Mouse (Mus musculus): ENCODE measurements at regions not wholly inside any gene's neighbourhood (a gene's known extent, or its start where the extent isn't known, plus 50 kb on each side); places are given as distances from the start of the nearest gene placed in this dataset.

DNA sequence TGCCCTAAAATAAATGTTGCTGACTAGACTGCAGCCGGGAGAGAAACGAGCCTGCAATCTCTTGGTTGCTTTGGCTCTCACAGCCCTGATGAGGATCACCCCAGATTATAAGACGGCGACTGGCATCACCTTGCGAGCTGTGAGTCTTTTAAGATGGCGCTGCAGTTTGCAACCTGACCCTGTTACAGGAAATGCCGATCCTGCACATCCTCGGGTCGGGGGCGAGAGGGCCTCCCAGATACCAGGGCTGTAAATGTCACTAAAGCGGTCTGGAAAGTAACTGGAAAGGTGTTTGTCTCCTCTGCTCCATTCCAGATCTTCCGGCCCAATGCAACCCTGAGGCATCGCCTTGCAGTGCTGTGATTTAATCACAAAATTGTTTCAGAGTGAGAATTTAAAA, 53.4 kb downstream of the Cartpt start:
- ATAC-seq (replicated peaks in 1 of 2; ENCODE audit: insufficient read depth in 1 of 2, low FRiP score in 2 of 2, low TSS enrichment in 1 of 2, low read depth in 1 of 2, poor library complexity in 2 of 2, severe bottlenecking in 2 of 2) = no peak

DNA sequence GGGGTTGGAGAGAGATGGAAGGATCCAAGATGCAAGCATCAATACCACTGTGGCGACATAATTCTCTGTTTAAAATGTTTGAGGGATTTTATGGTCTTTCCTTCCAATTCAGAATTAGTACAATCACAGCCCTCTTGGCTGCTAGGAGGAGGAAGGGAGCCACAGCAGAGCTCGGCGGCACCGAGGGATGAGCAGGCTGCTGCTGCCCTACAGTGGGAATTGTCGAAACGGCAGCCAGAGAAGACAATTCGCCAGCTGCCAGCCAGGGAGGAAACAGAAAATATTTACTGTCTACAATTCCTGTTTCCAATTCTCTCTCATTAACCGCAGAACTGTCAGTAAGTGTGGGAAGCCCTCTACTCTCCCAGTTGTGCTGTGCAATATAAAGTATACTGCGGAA, 58.3 kb downstream of the Cartpt start:
- ATAC-seq (replicated peaks in 1 of 2; ENCODE audit: insufficient read depth in 1 of 2, low FRiP score in 2 of 2, low TSS enrichment in 1 of 2, low read depth in 1 of 2, poor library complexity in 2 of 2, severe bottlenecking in 2 of 2) = no peak

GRCm38 (mm10) chr13:99839446-99839845, 61.4 kb downstream of the Cartpt start:
- ATAC-seq (replicated peaks in 1 of 2; ENCODE audit: insufficient read depth in 1 of 2, low FRiP score in 2 of 2, low TSS enrichment in 1 of 2, low read depth in 1 of 2, poor library complexity in 2 of 2, severe bottlenecking in 2 of 2) = no peak

- no peak for ATAC-seq (replicated peaks in 1 of 2; ENCODE audit: insufficient read depth in 1 of 2, low FRiP score in 2 of 2, low TSS enrichment in 1 of 2, low read depth in 1 of 2, poor library complexity in 2 of 2, severe bottlenecking in 2 of 2)
Observed at GRCm38 (mm10) chr13:99837772-99838425, 63.0 kb downstream of the Cartpt start.

DNA sequence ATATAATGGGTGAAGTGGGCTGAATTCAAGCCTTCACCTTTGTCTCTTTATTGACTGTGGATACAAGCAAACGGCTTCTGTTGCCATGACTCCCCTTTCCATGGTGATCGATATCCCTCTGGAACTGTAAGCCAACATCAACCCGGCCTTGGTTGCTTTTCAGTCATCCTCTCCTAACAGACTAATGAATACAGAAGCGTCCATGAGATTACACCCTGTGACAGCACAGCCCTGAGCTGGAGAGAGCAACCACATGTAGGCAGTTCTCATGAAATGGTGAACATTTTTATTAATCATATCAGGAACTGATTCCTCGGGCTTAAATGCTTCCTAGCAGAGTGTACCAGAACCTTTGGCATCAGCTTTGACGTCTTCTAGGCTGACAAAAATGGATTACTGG, 63.7 kb downstream of the Cartpt start:
- no peak for ATAC-seq (replicated peaks in 1 of 2; ENCODE audit: insufficient read depth in 1 of 2, low FRiP score in 2 of 2, low TSS enrichment in 1 of 2, low read depth in 1 of 2, poor library complexity in 2 of 2, severe bottlenecking in 2 of 2)

- ATAC-seq (replicated peaks in 1 of 2; ENCODE audit: insufficient read depth in 1 of 2, low FRiP score in 2 of 2, low TSS enrichment in 1 of 2, low read depth in 1 of 2, poor library complexity in 2 of 2, severe bottlenecking in 2 of 2) = no peak
Observed at GRCm38 (mm10) chr13:99836586-99836985, 64.3 kb downstream of the Cartpt start.

- ATAC-seq (replicated peaks in 1 of 2; ENCODE audit: insufficient read depth in 1 of 2, low FRiP score in 2 of 2, low TSS enrichment in 1 of 2, low read depth in 1 of 2, poor library complexity in 2 of 2, severe bottlenecking in 2 of 2) = no peak
Observed at GRCm38 (mm10) chr13:99835518-99835917, 65.4 kb downstream of the Cartpt start.

DNA sequence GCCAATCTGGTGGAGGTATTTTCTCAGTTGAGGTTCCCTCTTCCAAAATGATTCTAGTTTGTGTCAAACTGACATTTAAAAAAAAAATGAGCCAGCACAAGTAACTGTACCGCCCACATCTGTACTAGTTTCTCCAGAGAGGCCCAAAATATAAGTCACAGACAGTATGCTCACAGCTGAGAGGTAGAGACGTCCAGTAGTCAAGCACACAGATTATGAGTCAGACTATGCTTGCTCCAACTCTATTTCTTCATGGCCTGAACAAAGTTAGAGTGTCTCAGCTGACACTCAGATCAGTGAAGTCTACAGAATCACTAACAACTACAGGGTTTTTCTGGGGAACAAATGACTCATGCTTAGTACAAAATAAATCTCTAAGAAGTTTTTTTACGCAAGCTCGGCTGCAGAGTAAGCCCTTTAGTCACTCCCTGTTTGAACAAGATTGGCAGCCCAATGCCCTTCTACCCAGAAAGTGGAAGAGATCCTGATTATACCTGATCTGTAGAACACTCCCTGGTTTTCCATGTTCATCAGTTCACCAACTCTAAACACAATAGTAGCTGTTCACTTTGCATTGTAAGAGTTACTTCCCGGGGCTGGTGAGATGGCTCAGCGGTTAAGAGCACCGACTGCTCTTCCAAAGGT, 70.7 kb downstream of the Cartpt start:
- no peak for ATAC-seq (replicated peaks in 1 of 2; ENCODE audit: insufficient read depth in 1 of 2, low FRiP score in 2 of 2, low TSS enrichment in 1 of 2, low read depth in 1 of 2, poor library complexity in 2 of 2, severe bottlenecking in 2 of 2)

DNA sequence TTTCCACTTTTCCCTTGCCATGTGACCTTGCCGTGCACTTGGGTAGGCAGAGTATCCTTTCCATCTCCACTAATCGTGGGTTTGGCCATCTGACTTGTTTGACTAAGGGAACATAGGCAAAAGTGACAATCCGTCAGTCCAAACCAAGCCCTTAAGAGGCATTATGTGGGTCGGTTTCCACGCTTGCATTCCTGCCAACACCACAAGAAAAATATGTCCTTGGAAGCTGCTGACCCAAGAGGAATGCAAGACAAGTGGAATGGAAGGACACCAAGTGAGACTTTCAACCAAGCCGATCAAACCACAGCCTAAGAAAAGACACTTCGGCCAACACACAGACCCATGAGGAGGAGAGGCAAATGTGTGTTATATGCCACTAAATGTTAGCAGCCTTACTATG, 73.3 kb downstream of the Cartpt start:
- no peak for ATAC-seq (replicated peaks in 1 of 2; ENCODE audit: insufficient read depth in 1 of 2, low FRiP score in 2 of 2, low TSS enrichment in 1 of 2, low read depth in 1 of 2, poor library complexity in 2 of 2, severe bottlenecking in 2 of 2)

DNA sequence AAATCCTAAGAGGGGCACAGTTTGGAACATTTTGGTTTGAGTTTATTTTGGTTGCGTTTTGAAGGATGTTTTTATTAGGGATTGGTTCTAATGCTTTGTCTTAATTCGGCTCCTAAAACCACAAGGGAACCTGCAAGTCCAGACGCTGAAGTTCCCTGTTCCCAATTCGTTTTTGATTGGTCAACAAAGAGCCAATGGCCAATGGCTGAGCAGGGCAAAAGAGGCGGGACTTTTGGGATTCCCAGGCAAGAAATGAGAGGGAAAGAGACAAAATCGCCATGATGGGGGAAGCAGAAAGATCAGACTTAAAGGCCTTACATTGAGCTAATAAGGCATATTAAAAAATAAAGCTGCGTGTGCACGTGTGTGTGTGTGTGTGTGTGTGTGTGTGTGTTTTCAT, 76.3 kb downstream of the Cartpt start:
- ATAC-seq (replicated peaks in 1 of 2; ENCODE audit: insufficient read depth in 1 of 2, low FRiP score in 2 of 2, low TSS enrichment in 1 of 2, low read depth in 1 of 2, poor library complexity in 2 of 2, severe bottlenecking in 2 of 2) = no peak

- no peak for ATAC-seq (replicated peaks in 1 of 2; ENCODE audit: insufficient read depth in 1 of 2, low FRiP score in 2 of 2, low TSS enrichment in 1 of 2, low read depth in 1 of 2, poor library complexity in 2 of 2, severe bottlenecking in 2 of 2)
Observed at GRCm38 (mm10) chr13:99816666-99817065, 84.2 kb downstream of the Cartpt start.

DNA sequence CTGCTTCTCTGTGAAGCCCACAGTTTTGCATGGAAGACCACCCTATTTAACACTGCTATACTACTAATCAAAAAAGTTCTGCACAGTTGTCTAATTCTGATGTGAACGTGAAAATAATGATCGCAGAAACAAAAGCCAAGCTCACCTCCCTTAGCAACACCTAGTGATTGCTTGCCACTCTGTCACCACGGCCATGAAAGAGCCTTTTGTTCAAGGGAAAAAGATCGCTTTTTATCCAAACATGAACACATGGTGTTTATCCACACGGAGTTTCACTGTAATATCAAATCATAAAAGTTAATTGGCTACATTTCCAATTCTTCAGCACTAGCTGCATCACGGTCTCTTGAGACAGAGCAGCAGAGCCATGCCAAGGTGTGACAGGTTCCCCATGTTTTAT, 85.1 kb downstream of the Cartpt start:
- ATAC-seq (replicated peaks in 1 of 2; ENCODE audit: insufficient read depth in 1 of 2, low FRiP score in 2 of 2, low TSS enrichment in 1 of 2, low read depth in 1 of 2, poor library complexity in 2 of 2, severe bottlenecking in 2 of 2) = no peak

- no peak for ATAC-seq (replicated peaks in 1 of 2; ENCODE audit: insufficient read depth in 1 of 2, low FRiP score in 2 of 2, low TSS enrichment in 1 of 2, low read depth in 1 of 2, poor library complexity in 2 of 2, severe bottlenecking in 2 of 2)
Observed at GRCm38 (mm10) chr13:99814801-99815200, 86.1 kb downstream of the Cartpt start.

- no peak for ATAC-seq (replicated peaks in 1 of 2; ENCODE audit: insufficient read depth in 1 of 2, low FRiP score in 2 of 2, low TSS enrichment in 1 of 2, low read depth in 1 of 2, poor library complexity in 2 of 2, severe bottlenecking in 2 of 2)
Observed at GRCm38 (mm10) chr13:99814033-99814556, 86.8 kb downstream of the Cartpt start.

- no peak for ATAC-seq (replicated peaks in 1 of 2; ENCODE audit: insufficient read depth in 1 of 2, low FRiP score in 2 of 2, low TSS enrichment in 1 of 2, low read depth in 1 of 2, poor library complexity in 2 of 2, severe bottlenecking in 2 of 2)
Observed at GRCm38 (mm10) chr13:99794448-99794847, 106.4 kb downstream of the Cartpt start.

DNA sequence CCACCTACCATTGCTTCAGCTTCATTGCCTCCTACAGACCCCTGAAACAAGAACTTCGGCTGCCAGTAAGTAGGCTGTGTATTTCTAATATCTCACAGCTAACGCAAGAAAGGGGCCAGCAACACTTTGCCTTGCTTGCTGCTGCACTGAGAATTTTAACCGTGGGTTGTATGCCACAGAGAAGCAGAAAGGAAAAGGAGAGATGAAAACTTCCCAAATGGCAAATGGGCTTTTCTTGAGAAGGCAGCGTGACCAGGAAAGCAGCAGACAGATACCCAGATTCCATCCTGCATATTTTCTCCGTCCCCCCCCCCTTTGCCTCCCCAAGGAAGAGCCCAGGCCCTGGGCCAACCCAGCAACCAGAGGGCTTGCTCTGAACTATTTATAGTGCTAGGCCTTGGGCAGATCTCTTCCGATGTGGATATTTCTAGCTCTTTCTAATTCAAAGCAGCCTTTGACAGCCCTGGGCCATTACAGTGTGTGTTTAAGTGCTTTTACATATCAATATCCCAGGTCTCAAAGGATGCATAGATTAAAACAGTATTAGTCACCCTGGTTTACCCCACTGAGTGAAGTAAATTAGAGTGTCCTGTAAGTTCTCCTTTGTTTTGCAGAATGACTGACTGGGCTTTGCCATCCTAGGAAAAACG, 107.0 kb downstream of the Cartpt start:
- no peak for ATAC-seq (replicated peaks in 1 of 2; ENCODE audit: insufficient read depth in 1 of 2, low FRiP score in 2 of 2, low TSS enrichment in 1 of 2, low read depth in 1 of 2, poor library complexity in 2 of 2, severe bottlenecking in 2 of 2)

DNA sequence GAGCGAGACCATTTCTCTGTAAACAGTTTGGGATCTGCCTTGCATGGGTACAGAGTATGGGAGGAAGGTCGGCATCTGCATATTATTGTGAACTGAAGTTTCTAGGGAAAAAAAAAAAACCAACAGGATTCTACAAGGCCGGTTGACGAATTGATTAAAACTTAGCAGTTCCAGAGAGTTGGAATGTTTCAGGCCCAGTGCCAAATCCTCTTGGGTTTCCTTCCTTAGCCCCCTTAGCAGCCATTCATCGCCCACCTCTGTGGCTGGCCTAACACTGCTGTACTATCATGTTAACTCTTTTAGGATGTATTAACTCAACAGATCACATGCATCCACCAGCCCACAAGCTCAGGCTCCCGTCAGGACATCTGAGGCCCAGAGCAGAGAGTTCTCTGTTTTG, 107.9 kb downstream of the Cartpt start:
- ATAC-seq (replicated peaks in 1 of 2; ENCODE audit: insufficient read depth in 1 of 2, low FRiP score in 2 of 2, low TSS enrichment in 1 of 2, low read depth in 1 of 2, poor library complexity in 2 of 2, severe bottlenecking in 2 of 2) = no peak

GRCm38 (mm10) chr13:99790951-99791350, 109.9 kb downstream of the Cartpt start:
- ATAC-seq (replicated peaks in 1 of 2; ENCODE audit: insufficient read depth in 1 of 2, low FRiP score in 2 of 2, low TSS enrichment in 1 of 2, low read depth in 1 of 2, poor library complexity in 2 of 2, severe bottlenecking in 2 of 2) = no peak

GRCm38 (mm10) chr13:99787760-99788159, 113.1 kb downstream of the Cartpt start:
- no peak for ATAC-seq (replicated peaks in 1 of 2; ENCODE audit: insufficient read depth in 1 of 2, low FRiP score in 2 of 2, low TSS enrichment in 1 of 2, low read depth in 1 of 2, poor library complexity in 2 of 2, severe bottlenecking in 2 of 2)
